Mouse (Mus musculus): ENCODE measurements around the gene Dlx1.

Dlx1 gene

DNA sequence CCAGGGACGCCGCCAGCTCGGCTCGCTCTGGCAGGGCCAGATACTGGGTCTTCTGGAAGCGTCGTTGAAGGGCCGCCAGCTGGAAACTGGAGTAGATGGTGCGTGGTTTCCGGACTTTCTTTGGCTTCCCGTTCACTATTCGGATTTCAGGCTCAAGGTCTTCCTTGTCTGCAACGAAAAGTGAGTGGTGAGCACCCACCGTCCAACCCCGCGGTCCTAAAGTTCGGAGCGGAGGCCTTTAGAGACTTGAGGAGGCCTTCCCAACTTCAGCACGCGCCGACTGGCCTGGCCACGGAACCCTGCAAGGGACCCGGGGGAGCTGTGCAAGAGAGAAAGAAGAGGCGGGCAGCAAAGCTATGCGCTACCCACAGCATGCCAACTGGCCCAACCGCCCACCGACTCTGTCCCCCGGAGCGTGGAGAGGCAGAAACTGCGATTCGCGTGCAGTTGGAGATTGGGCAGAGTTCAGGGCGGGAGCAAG, 17.5 kb downstream of the Dlx1 start:
- intact Hi-C loops (cut with DNase I): loop anchor here (5.0 to 10.0 kb wide), 3 partner anchors 93 to 1729 kb away; partner anchors contain the start of genes Metap1d and Sp9

DNA sequence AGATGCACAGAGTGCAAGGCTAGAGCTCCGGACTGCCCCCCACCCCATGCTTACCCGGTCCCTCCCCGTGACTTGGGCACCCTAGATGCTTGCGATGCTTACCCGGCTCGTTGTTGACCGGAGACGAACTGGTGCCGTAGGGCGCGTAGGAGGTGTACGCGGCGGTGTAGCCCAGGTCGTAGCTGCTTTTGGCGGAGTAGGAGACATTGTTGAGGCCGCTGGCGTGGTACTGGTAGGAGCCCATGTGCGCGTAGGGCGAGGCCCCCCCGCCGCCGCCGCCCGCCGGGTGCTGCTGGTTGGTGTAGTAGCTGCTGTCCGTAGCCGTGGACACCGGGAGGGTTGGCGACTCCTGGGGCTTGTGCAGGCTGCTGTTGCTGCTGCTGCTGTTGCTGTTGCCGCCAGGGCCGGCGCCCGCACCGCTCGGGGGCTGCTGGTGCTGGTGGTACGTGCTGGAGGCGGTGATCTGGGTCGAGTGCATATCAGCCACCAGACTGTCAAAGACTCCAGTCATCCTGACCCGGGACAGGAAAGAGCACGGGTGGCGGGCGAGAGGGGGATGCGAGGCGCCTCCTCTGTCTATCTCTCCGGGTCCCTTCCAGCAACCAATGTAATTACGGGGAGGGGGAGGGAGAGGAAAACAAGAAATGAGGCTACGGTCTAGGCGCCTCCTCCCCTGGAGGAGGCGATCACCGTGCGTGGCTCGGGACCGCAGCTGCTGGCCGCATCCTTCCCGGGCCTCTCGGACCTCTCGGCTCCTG, 18.1 kb downstream of the Dlx1 start:
- intact Hi-C loops (cut with DNase I): loop anchor here (5.0 to 10.0 kb wide), 3 partner anchors 94 to 1729 kb away; partner anchors contain the start of genes Metap1d and Sp9

DNA sequence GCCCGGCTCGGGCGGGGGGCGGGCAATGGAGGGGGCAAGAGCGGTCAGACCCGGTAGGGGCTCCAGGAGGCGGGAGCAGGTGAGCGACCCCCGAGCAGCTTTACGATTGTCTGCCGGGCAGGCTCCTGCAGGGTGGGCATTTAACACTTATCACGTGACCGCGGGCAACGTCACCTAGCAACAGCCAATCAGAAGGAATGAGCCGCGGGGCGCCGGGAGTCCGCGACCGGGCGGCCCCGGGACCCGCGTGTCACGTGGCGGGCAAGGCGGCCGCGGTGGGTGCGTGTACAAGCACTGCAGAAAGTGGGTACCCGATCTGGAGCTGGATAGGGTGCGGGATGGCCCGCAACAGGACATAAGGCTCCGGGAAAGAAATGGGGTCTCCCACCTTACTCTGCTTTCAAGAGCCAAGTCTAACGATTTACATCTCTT, 18.7 kb downstream of the Dlx1 start, which contains the start of gene Dlx2:
Gene Dlx2 (minus strand): TSS at position 115 of the 432 bp plus-strand sequence.
- intact Hi-C loops (cut with DNase I): loop anchor here (5.0 to 10.0 kb wide), 3 partner anchors 94 to 1728 kb away; partner anchors contain the start of genes Metap1d and Sp9

DNA sequence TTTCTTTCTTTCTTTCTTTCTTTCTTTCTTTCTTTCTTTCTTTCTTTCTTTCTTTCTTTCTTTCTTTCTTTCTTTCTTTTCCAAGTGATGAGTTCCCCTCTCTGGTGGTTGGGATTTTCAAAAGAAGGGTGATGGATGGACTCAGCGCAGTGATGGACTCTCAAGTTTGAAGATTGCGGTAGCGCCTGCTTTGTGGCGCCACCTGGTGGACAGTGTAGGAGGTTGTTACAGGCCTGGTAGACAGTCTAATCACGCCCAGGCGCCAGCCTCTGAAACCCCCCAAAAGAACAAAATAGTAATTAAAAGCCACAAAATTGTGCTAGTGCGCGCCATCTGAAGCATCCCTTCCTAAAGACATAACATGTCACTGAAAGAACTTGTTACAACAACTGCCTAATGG, 19.9 kb downstream of the Dlx1 start:
- intact Hi-C loops (cut with DNase I): loop anchor here (5.0 to 10.0 kb wide), 3 partner anchors 96 to 1727 kb away; partner anchors contain the start of genes Metap1d and Sp9

DNA sequence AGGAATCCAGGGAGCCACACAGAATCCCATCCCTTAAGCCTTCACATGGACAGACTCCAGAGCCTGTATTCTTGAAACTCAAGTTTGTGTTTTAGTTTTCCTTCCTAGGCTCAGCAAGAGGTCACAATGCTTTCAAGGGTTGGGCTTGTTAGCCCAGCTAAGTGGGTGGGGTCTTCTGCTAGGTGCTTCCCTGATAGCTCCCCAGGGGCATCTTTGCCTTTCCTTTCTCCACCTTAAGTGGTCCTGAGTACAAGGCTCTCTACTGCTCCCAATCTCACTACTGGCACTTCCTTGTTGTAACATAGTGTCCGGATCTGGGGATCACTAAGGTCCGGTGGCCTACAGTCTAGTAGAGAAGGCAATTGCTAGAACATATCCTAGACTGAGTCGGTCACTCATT, 22.4 kb downstream of the Dlx1 start:
- intact Hi-C loops (cut with DNase I): loop anchor here (10.0 kb wide), 1 partner anchor 296 kb away; no protein-coding TSS in a partner anchor

DNA sequence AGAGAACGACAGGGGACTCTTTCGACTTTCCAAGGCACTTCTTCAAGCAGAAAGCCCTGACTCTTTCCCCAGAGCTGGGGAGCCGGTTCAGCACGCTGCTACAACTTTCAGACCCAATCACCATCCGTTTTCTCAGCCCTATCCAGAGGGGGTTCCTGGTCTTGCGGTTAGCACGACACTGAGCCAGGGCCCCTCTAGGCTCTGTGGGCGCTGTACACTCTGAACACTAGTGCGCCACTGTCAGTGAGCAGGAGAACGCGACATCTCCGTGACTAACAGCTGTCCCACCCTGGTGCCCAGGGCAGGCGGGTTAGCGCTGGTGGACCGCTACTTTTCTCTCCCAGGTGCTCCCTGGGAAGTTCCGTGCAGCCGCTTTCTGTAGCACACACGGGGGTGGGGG, 23.8 kb downstream of the Dlx1 start:
- intact Hi-C loops (cut with DNase I): loop anchor here (10.0 kb wide), 1 partner anchor 297 kb away; no protein-coding TSS in a partner anchor

DNA sequence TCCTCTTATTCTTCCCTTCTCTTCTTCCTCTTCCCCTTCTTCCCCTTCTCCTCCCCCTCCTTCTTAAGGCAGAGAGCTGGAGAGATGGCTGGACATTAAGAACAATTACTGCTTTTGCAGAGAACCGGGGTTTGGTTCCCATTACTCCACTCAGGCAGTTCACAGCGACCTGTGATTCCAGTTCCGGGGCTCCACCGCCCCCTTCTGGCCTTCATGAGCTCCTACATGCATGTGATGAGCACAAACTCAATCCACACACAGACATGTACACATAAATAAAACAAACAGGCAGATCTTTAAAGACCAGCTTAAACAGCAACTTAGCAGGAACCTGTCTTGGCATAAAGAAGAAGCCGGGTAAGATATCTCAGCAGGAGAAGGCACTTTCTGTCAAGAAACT, 28.2 kb downstream of the Dlx1 start:
- intact Hi-C loops (cut with DNase I): loop anchor here (10.0 kb wide), 1 partner anchor 301 kb away; no protein-coding TSS in a partner anchor

DNA sequence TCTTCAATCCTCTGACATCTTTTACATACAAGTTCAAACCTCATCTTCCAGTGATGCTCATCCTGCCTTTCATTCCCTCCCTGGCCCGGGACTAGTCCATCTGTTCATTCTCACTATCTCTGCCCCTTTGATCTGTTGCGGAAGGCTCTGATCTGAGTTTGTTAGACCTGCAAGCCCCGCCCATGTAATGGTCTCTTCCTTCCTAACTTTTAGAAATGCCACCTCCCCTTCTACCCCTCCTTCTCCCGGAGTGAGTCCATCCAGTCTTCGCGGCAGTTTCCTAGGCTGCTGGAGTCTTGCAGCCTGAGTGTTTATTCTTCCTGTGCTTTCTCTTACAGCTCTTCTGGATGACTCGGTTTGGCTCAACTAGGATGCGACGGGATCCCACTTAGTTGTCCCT, 38.6 kb downstream of the Dlx1 start:
- intact Hi-C loops (cut with DNase I): no loop called here

DNA sequence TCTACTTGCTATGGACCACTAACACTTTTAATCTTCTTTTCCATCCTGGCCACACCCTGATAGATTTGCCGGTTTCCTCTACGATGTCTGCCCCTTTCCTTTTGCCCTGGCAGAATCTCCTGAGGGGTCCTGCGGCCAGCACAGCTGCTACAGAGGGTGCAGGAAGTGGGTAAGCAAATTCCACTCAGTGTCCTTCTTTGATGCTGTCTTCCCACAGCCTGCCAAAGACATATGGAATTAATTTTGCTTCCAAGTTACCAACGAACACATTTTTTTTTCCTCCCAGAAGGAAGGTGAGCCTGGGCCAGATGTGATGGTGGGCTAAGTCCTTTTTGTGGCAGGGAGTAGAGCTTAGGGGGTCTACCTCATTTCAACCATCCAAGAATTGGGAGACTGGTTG, 45.8 kb downstream of the Dlx1 start:
- intact Hi-C loops (cut with DNase I): no loop called here

DNA sequence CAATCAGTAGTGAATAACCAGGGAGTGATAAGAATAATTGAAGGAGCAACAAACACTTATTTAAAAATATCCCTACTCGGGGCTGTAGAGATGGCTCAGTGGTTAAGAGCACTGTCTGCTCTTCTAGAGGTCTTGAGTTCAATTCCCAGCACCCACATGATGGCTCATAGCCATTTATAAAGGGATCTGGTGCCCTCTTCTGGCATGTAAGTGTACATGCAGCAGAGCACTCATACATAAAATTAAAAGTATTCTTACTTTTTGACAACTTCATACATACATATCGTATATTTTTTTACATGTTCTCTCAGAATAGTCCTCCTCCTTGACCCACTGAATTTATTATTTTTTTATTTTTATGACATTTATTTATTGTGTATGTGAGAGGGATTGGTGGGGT, 49.1 kb downstream of the Dlx1 start:
- intact Hi-C loops (cut with DNase I): no loop called here

DNA sequence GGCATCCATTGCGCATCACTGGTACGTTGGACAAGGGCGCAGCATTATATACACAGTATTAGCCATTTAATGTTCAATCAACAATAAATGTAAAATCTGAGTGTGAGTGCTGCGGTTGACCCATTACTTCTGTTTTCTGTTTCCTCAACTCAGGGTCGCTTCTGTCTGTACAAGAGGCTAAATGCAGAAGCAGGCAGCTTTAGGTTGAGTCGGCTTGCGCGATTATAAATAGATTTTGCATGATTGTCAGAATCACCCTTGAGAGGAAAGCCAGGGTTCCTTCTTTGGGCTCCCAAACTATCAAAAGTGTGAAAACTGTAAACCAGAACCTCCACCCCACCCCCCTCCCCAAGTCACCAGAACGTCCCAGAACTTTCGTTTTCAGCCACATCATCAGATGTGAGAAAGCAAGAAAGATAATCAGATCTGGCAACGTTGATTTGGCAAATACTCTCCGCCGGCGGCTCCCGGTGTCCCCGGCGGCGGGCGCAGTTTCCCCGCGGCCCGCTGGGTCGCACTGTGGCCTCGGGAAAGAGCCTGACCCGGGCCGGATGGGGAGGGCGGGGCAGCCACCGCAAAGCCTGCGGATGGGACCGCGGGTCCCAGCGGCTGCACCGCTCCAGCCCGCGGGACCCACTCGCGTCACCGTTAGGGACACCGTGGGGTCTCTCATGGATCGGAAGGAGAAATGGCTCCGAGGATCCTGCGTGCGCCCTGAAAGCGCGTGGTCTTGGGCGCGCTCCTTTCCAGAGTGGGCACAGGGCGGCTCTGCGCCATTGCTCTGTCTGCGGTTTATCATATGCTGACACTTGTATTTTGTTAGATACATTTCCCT, 52.9 kb downstream of the Dlx1 start:
- intact Hi-C loops (cut with DNase I): no loop called here

DNA sequence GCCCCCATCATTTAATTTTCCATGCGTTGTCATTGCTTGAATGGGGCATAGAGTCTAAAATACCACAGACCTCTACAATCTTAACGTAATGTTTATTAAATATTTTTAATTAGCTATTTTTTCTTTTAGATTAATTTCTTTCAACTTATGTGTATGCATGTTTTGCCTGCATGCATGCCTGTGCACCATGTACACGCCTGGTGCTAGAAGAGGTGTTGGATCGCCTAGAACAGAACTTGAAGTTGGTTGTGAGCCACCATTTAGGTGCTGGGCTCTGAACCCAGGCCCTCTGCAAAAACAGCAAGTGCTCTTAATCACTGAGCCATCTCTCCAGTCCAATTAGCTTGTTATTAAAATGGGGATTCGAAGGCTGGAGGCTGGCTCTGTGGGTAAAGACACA, 53.6 kb downstream of the Dlx1 start:
- intact Hi-C loops (cut with DNase I): no loop called here

Measured in adrenal gland (tissue).